Mouse (Mus musculus) heart, embryonic 14.5 days (tissue): ENCODE data around the gene Pwp2. TPM values are rescaled to one million over a fixed set of nuclear protein-coding genes. Genes with fewer than 3 reads are reported as not detected.
"Not testable (repeated sequence)": the region's sequence is repeated elsewhere in the genome, so short reads cannot be mapped to it uniquely, and the experiment has no call there.

Experiments used
- ATAC-seq: fragments of 200-750 bp; cut with Nextera tagmentation; 2 replicates; pipeline ENCODE4 v1.8.0; 2017; ENCODE audit warnings: low read depth, moderate TSS enrichment; ENCODE audit not compliant: insufficient number of reproducible peaks, insufficient read depth, low FRiP score
- H3K27ac ChIP-seq, 2 experiments: fragments of 200-500 bp in 1 of 2; fragments of 300-500 bp in 1 of 2; sonication (generic) in 1 of 2; replicated peaks in 1 of 2; 2 replicates each; pipeline ENCODE4 v1.5.1; 2012 to 2014; ENCODE audit warnings: low read depth in 2 of 2, low read length in 2 of 2, control low read depth in 1 of 2, mild to moderate bottlenecking in 1 of 2, mixed read lengths in 1 of 2; ENCODE audit not compliant: control insufficient read depth in 1 of 2, insufficient read depth in 1 of 2
- H3K27me3 ChIP-seq: fragments of 300-500 bp; sonication (generic); 2 replicates; pipeline ENCODE4 v1.6.1; 2014; ENCODE audit warnings: mild to moderate bottlenecking, low read length, control low read depth; ENCODE audit not compliant: control insufficient read depth, insufficient read depth
- H3K36me3 ChIP-seq: fragments of 300-500 bp; sonication (generic); 2 replicates; pipeline ENCODE4 v1.6.1; 2014; ENCODE audit warnings: mild to moderate bottlenecking, control low read depth, low read length, mixed read lengths; ENCODE audit not compliant: control insufficient read depth, insufficient read depth
- H3K4me1 ChIP-seq, 2 experiments: fragments of 200-500 bp in 1 of 2; fragments of 300-500 bp in 1 of 2; sonication (generic) in 1 of 2; 2 replicates each; pipeline ENCODE4 v1.6.1; 2012 to 2014; ENCODE audit warnings: low read length in 2 of 2, control low read depth in 1 of 2, mixed read lengths in 1 of 2; ENCODE audit not compliant: control insufficient read depth in 2 of 2, insufficient read depth in 2 of 2
- H3K4me2 ChIP-seq: fragments of 300-500 bp; sonication (generic); 2 replicates; pipeline ENCODE4 v1.6.1; 2014; ENCODE audit warnings: mild to moderate bottlenecking, low read length
- H3K4me3 ChIP-seq, 2 experiments: fragments of 200-500 bp in 1 of 2; fragments of 300-500 bp in 1 of 2; sonication (generic) in 1 of 2; 2 replicates each; pipeline ENCODE4 v1.5.1; 2012 to 2014; ENCODE audit warnings: low read length in 2 of 2, mild to moderate bottlenecking in 2 of 2, control low read depth in 1 of 2, low read depth in 1 of 2, moderate library complexity in 1 of 2; ENCODE audit not compliant: control insufficient read depth in 1 of 2, insufficient read depth in 1 of 2
- H3K9ac ChIP-seq: fragments of 300-500 bp; sonication (generic); 2 replicates; pipeline ENCODE4 v1.6.1; 2014; ENCODE audit warnings: mild to moderate bottlenecking, low read length
- H3K9me3 ChIP-seq: fragments of 300-500 bp; sonication (generic); 2 replicates; pipeline ENCODE4 v1.6.1; 2016; ENCODE audit warnings: low read length, control low read depth; ENCODE audit not compliant: control insufficient read depth
- WGBS: fragments of 180-500 bp; shearing (Covaris S2); extraction: QIAGEN DNeasy Blood & Tissue Kit; methylation state at CpG from one replicate; pipeline ENCODE4 v1.1.7; 2014; 5-methylcytosine and 5-hydroxymethylcytosine counted together
- polyA plus RNA-seq: library from polyadenylated mRNA; unstranded; fragments of >200 nt; fragmentation: Nextera tagmentation; extraction: Ambion mirVana; gene quantifications from 2 replicates; pipeline ENCODE4 v1.2.1, GENCODE M21; 2014

Pwp2 gene
- polyA plus RNA-seq, 1 experiment from 2014 or later, result 8.6 TPM

GRCm38 (mm10) chr10:78192933-78193332 lies 8.0 kb upstream of the Pwp2 start:
- no peak overlapping the region for H3K27ac ChIP-seq
- no peak for ATAC-seq
- no peaks in the 10 kb centered on the region for H3K9me3 ChIP-seq
- H3K4me2 ChIP-seq, result no peak overlapping the region
- no peak overlapping the region for H3K9ac ChIP-seq
- WGBS, result 65% methylated on average over 5 of the region's 5 CpGs
- no peaks in the 10 kb centered on the region for H3K27me3 ChIP-seq
- H3K4me1 ChIP-seq, result no peaks in the 10 kb centered on the region
- H3K36me3 ChIP-seq, result peaks cover 100% of the 10 kb centered on the region
- H3K4me3 ChIP-seq, result no peak overlapping the region

- H3K4me2 ChIP-seq, H3K9ac ChIP-seq, H3K27me3 ChIP-seq, H3K9me3 ChIP-seq, H3K27ac ChIP-seq, H3K4me1 ChIP-seq, H3K4me3 ChIP-seq, ATAC-seq: not testable (repeated sequence)
- 85% methylated on average over 4 of the region's 4 CpGs for WGBS
- peaks cover 65% of the 10 kb centered on the region for H3K36me3 ChIP-seq
Observed at GRCm38 (mm10) chr10:78186076-78186475, 1.1 kb upstream of the Pwp2 start.

- peaks cover 6 to 7% of the 10 kb centered on the region in 2 experiments; a peak in 3 of 4 replicates for H3K4me1 ChIP-seq
- no peaks in the 10 kb centered on the region for H3K27me3 ChIP-seq
- peak overlapping the region; percentile 66 to 76 for H3K4me3 ChIP-seq
- H3K36me3 ChIP-seq, result peaks cover 65% of the 10 kb centered on the region
- no peak for ATAC-seq
- WGBS, result 23% methylated on average over 9 of the region's 9 CpGs
- H3K9me3 ChIP-seq, result no peaks in the 10 kb centered on the region
- H3K9ac ChIP-seq, result peak overlapping the region; percentile 72
- H3K27ac ChIP-seq, result peak overlapping the region; percentile 78 to 93
- peak overlapping the region; percentile 68 for H3K4me2 ChIP-seq
Observed at GRCm38 (mm10) chr10:78185381-78185725, 404 bp upstream of the Pwp2 start.

DNA sequence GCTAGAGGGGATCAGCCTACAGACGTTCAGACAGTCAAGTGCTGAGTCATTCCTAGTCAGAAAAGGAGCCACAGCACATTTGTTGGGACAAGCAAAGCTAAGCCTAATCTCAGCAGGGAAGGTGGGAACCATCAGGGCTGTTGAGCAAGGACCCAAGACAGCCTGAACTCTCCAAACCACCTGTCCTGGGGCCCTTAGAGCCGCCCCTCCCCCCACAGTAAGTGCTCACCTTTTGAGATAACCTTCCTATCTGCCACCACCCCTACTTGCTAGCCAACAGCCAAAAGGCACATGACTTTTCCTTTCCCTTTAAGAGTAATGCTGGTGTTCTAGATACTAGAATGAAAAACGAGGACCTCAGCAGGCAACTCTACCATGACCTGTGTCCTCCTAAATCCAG lies 1.4 kb downstream of the Pwp2 start:
- peaks cover 6 to 7% of the 10 kb centered on the region in 2 experiments; a peak in 3 of 4 replicates for H3K4me1 ChIP-seq
- ATAC-seq, result no peak
- no peaks in the 10 kb centered on the region for H3K27me3 ChIP-seq
- H3K36me3 ChIP-seq, result peaks cover 65% of the 10 kb centered on the region
- no peaks in the 10 kb centered on the region for H3K9me3 ChIP-seq
- no peak overlapping the region for H3K27ac ChIP-seq
- WGBS, result 69% methylated on average over 3 of the region's 3 CpGs
- no peak overlapping the region for H3K4me2 ChIP-seq
- no peak overlapping the region for H3K9ac ChIP-seq
- H3K4me3 ChIP-seq, result no peak overlapping the region

DNA sequence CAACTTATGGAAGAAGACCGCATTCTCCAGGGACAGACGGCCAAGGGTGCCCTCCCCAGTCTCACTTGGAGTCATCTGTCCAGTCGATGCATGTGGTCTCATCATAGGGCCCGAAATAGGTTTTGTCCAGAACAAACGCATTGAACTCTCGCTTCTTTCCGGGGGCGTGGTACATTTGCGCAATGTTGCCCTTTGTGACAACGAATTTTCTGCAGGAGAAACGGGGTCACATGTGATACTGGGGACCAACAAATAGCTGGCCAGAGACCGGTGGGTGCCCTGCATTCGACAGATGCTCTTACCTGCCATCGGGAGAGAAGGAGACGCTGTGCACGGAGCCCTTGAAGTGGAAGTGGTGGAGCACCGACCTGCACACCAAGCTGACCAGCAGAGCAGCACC lies 2.6 kb downstream of the Pwp2 start:
- no peak overlapping the region for H3K27ac ChIP-seq
- H3K4me3 ChIP-seq, result no peak overlapping the region
- WGBS, result 92% methylated on average over 17 of the region's 17 CpGs
- no peak overlapping the region for H3K9ac ChIP-seq
- no peaks in the 10 kb centered on the region for H3K27me3 ChIP-seq
- no peak overlapping the region for H3K4me2 ChIP-seq
- H3K9me3 ChIP-seq, result no peaks in the 10 kb centered on the region
- no peak for ATAC-seq
- H3K36me3 ChIP-seq, result peaks cover 65% of the 10 kb centered on the region
- H3K4me1 ChIP-seq, result peaks cover 6 to 7% of the 10 kb centered on the region in 2 experiments; a peak in 3 of 4 replicates

GRCm38 (mm10) chr10:78174474-78174873 lies 10.5 kb downstream of the Pwp2 start:
- Histone ChIP-seq H3K36me3 (peaks cover 91% of the 10 kb centered on the region), H3K9me3 (no peaks in the 10 kb centered on the region), H3K4me2 (no peak overlapping the region), H3K27me3 (no peaks in the 10 kb centered on the region), H3K27ac (no peak overlapping the region), H3K9ac (no peak overlapping the region), H3K4me3 (no peak overlapping the region), H3K4me1 (peaks cover 0 to 3% of the 10 kb centered on the region in 2 experiments; a peak in 1 of 4 replicates)
- 87% methylated on average over 5 of the region's 5 CpGs for WGBS
- ATAC-seq, result no peak

DNA sequence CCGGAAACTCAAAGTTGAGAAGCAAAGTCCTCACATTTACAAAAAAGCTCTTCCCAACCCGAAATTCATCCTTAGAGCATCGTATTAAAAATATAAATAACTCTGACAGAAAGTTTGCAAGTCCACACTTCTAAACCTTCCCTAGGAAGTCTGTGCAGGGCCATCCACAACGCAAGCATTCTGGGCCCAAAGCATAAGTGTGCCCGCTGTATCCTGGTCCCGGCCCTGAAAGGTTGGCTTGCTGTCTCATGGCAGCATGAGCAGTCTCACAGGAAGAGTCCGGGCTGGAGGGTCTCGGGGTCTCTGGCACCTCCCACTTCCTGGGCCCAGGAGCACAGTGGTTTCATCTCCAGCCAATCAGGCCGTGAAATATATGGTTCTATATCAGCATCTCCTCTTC lies 13.4 kb downstream of the Pwp2 start:
- H3K4me3 ChIP-seq, result no peak overlapping the region
- no peak overlapping the region for H3K4me2 ChIP-seq
- no peak overlapping the region for H3K27ac ChIP-seq
- H3K36me3 ChIP-seq, result peaks cover 70% of the 10 kb centered on the region
- peaks cover 10% of the 10 kb centered on the region in 2 experiments for H3K4me1 ChIP-seq
- no peaks in the 10 kb centered on the region for H3K27me3 ChIP-seq
- H3K9ac ChIP-seq, result no peak overlapping the region
- 89% methylated on average over 9 of the region's 9 CpGs for whole genome bisulfite sequencing
- no peaks in the 10 kb centered on the region for H3K9me3 ChIP-seq
- no peak for ATAC-seq

GRCm38 (mm10) chr10:78171057-78171456 lies 13.9 kb downstream of the Pwp2 start:
- no peaks in the 10 kb centered on the region for H3K27me3 ChIP-seq
- H3K27ac ChIP-seq, result no peak overlapping the region
- H3K36me3 ChIP-seq, result peaks cover 70% of the 10 kb centered on the region
- no peak for ATAC-seq
- no peak overlapping the region for H3K9ac ChIP-seq
- H3K4me1 ChIP-seq, result peaks cover 10% of the 10 kb centered on the region in 2 experiments
- no peaks in the 10 kb centered on the region for H3K9me3 ChIP-seq
- no peak overlapping the region for H3K4me3 ChIP-seq
- H3K4me2 ChIP-seq, result no peak overlapping the region
- 86% methylated on average over 7 of the region's 7 CpGs for WGBS
